Mouse (Mus musculus) left cerebral cortex, postnatal 14 days (tissue): Measurements from ENCODE around the gene Map3k20. TPM values are rescaled to one million over a fixed set of nuclear protein-coding genes. Genes with fewer than 3 reads are reported as not detected.
A peak's percentile ranks its signal among the peaks of the same experiment; 100 is the strongest.

ENCODE experiments used
- DNase-seq, 2 experiments: peaks; one replicate each; pipeline ENCODE4 v3.0.0; 2021 to 2022; ENCODE audit warnings: low spot score in 2 of 2, mixed read lengths in 1 of 2
- intact Hi-C: fragments of 180-260 bp; cut with DNase I; formaldehyde crosslinking; loops from one replicate; pipeline ENCODE4 v1.15.1; 2025
- total RNA-seq, 2 experiments: library from RNA; stranded (reverse); gene quantifications; 2 replicates each; pipeline ENCODE4 v1.2.3; 2021

Map3k20 gene
- total RNA-seq, 2 experiments from 2014 or later, result 8.9 to 12.3 TPM

- intact Hi-C loops, result no loop called here
- DNase-seq, result no peak
These were observed 26.0 kb downstream of the Map3k20 start for GRCm38 (mm10) chr2:72311486-72311885.

DNA sequence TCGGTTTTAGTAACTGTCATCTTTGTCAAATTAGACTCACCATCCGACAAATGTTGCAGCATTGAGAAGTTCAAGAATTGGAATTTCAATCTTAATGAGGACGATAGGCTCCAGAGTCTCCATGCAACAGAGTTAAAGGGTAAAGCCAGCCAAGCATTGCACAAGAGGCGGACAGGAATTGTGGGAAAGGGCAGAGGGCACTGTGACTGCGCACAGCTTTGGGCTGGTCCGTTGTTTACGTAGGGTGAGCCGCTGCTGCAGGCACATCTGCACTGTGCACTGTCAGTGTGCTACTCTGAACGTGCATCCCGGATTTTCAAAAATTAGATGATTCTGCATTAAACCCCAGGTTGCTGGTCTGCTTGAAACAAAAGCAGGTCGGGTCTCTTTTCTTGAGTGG is 27.9 kb downstream of the Map3k20 start:
- no peak for DNase-seq
- intact Hi-C loops, result no loop called here

GRCm38 (mm10) chr2:72318421-72318820 is 33.0 kb downstream of the Map3k20 start:
- intact Hi-C loops, result no loop called here
- no peak for DNase-seq

GRCm38 (mm10) chr2:72319028-72319798 is 33.8 kb downstream of the Map3k20 start:
- intact Hi-C loops, result no loop called here
- no peak for DNase-seq

GRCm38 (mm10) chr2:72320661-72321060 is 35.2 kb downstream of the Map3k20 start:
- intact Hi-C loops, result no loop called here
- no peak for DNase-seq

- DNase-seq, result no peak
- intact Hi-C loops, result no loop called here
These were observed 36.2 kb downstream of the Map3k20 start for GRCm38 (mm10) chr2:72321591-72321990.

GRCm38 (mm10) chr2:72322681-72323353 is 37.4 kb downstream of the Map3k20 start:
- no peak for DNase-seq
- intact Hi-C loops, result no loop called here

- no peak for DNase-seq
- intact Hi-C loops, result no loop called here
These were observed 39.0 kb downstream of the Map3k20 start for GRCm38 (mm10) chr2:72324436-72324835.

- intact Hi-C loops, result loop anchor here (5.0 kb wide), 1 partner anchor 56 kb away; no protein-coding TSS in a partner anchor
- DNase-seq, result peak; percentile 11 to 37
These were observed 41.1 kb downstream of the Map3k20 start for GRCm38 (mm10) chr2:72326491-72326890.

DNA sequence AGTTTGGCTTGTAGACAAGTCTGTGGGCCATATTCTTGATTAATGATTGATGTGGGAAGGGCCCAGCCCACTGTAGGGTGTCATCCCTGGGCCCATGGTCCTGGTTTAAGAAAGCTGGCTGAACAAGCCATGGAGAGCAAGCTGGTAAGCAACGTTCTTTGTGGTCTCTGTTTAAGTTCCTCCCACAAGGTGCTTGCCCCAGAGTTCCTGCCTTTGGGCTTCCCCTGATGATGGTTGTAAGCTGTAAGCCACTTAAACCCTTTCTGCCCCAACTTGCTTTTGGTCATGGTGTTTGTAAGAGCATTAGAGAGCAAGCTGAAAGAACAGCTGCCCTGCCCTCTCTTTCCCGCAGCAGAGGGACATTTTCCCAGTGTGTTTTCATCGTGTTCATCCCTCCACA is 43.0 kb downstream of the Map3k20 start:
- intact Hi-C loops, result loop anchor here (5.0 kb wide), 1 partner anchor 54 kb away; no protein-coding TSS in a partner anchor
- DNase-seq, result no peak

DNA sequence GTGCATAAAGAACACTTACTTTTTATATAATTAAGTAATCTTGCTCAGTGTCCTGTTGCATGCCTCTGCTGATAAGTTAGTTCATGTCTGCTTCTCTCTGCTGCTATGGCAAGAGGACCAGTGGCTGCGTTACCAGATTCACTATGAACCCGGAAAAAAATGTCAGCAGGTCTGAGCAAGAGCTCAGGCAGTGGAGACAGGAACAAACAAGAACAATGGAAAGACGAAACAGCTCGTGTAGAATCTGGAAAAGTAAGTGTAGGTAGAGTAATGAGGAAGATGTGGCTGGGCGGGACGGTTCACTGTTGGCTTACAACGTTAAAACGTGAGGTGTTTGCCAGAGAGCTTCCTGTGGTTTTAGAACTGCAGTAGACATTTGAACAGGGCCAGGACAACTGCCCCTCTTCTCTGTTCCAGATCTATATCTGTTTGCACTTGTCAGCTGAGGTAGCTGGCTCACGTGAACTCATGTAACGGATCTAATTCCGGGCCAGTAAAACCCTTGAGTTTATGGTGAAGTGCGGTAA is 45.6 kb downstream of the Map3k20 start:
- intact Hi-C loops, result no loop called here
- DNase-seq, result no peak

DNA sequence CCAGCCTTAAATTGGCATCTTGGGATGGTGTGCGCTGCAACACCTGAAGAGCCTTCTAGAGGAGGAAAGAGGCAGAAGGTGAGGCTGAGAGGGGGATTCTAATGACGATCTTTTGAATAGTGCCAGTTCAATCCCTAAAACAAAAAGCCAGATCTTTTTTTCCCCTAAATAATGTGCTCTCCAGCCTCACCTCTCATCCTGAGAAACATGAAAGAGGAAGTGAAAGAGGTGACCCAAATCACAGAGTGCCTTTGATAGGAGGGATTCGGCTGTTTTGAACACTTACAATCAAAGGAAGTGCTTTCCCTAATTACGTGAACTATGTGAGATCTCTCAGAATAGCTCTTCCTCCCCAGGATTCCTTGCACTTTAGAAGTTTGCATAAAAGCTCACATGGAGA is 46.6 kb downstream of the Map3k20 start:
- intact Hi-C loops, result no loop called here

DNA sequence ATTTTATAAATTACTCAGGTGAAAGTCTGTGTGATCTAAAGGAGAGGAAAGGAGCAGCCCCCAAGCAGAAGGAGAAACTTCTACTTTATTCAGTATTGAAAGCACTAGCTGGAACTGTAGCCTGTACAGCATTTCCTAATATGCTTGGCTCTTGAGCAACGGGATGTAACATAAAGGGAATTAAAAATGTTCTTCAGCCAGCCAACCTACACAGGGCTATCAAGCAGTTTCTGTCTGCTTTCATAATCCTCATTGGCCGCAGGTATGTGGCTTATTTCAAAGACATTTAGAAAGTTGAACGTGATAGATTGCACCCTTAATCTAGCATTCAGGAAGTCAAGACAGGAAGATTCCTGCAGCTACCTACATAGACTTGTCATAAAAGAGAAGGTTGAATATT is 47.8 kb downstream of the Map3k20 start:
- no peak for DNase-seq
- intact Hi-C loops, result no loop called here

More for the DNA sequence above, 46.6 kb downstream of the Map3k20 start:
- DNase-seq, result no peak

- intact Hi-C loops, result no loop called here
- no peak for DNase-seq
These were observed 51.4 kb downstream of the Map3k20 start for GRCm38 (mm10) chr2:72336840-72337239.

DNA sequence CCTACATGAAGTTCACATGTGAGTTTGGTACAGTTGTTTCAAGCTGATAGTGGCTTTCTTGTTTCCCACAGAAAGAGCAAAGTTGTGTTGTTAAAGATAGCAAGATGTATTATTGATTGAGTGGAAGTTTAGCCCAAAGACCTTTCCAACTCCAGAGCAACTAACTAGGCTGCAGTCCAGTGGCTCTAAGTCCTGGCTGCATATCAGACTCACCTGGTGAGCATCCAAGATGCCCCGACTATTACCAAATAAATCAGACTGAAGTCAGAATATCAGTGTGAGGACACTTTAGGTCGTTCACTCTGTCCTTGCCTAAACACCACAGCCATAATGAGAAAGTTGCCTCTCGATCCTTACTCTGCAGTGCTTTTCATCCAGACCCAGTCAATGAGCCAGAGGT is 59.8 kb downstream of the Map3k20 start:
- intact Hi-C loops, result no loop called here
- no peak for DNase-seq

GRCm38 (mm10) chr2:72351329-72351728 is 65.9 kb downstream of the Map3k20 start:
- no peak for DNase-seq
- intact Hi-C loops, result no loop called here

- intact Hi-C loops, result no loop called here
- no peak for DNase-seq
These were observed 66.3 kb downstream of the Map3k20 start for GRCm38 (mm10) chr2:72351776-72352175.

DNA sequence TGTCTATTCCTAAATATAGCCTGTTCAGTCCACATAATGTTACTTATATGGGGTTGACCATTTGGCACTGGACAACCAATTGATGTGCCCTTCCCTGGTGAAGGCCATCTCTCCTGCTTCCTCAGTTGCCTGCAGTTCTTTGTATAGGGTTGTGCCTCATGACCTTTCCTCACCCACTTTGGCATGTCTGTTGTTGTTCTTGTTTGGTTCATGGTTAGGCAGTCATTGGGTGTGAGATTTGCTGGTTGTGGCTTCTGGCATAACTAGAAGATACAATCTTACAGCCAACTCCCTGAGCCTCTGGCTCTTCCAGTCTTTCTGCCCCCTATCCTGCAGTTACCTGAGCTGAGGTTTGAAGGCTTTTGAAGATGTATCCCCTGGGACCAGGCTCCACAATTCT is 67.3 kb downstream of the Map3k20 start:
- intact Hi-C loops, result no loop called here

DNA sequence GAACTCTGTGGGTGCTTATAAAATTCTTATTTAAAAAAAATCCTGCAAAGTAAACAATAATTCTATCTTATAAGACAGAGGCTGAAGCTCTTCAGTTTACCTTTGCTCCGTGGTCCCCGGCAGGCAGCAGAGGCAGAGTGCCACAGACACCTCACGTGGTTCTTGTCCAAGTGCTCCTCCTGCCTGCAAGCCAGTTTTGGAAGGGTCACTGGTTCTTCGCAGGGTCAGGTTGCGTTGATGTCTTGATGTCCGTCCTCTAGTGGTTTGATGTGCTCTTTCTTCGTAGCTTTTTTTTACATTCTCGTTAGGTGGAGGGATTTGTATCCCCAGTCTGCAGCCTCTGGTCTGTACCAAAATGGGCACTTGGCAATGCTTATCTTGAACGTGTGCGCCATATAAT is 71.0 kb downstream of the Map3k20 start:
- intact Hi-C loops, result no loop called here
- no peak for DNase-seq

More for the DNA sequence above, 67.3 kb downstream of the Map3k20 start:
- DNase-seq, result no peak

DNA sequence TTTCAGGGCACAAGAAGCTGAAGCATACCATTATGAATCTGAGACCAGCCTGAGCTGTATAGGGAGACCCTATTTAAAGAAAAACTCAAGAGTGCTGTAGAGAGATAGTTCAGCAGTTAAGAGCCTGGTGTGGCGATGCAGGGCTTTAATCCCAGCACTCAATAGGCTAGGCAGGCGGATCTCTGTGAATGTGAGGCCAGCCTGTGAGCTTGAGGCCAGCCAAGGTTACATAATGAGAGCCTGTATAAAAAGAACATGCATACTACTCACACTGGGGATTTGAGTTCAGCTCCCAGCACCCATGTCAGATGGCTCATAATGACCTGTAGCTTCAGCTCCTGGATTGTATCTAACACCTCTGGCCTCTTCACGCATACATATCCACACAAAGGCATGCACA is 76.1 kb downstream of the Map3k20 start:
- intact Hi-C loops, result no loop called here
- DNase-seq, result no peak

- intact Hi-C loops, result no loop called here
- DNase-seq, result no peak
These were observed 78.0 kb downstream of the Map3k20 start for GRCm38 (mm10) chr2:72363449-72363848.
